Mouse (Mus musculus): ENCODE measurements around the gene Olfr220.

Olfr220 gene

DNA sequence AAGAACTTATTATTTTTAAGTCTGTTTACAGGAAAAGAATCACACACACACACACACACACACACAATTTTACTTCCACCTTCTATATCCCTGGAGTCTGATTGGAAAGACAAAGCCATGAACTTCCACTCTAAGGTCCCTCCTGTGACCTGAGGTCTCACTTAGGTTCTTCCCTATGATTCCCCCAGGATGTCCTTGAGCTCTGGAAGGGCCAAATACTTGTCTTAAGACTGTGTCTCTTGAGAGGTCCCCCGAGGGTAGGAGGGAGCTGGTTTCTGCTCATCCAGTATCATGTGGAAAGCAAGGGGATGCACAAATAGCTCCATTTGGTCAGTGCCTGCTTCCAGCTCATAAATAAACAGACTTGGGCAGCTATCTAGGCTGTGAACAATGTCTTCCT, at the start of gene Olfr220:
TSS of gene Olfr220 (plus strand) at position 301 of the 400 bp plus-strand sequence.
- in situ Hi-C loops (cut with MboI, MseI), result no loop called here

DNA sequence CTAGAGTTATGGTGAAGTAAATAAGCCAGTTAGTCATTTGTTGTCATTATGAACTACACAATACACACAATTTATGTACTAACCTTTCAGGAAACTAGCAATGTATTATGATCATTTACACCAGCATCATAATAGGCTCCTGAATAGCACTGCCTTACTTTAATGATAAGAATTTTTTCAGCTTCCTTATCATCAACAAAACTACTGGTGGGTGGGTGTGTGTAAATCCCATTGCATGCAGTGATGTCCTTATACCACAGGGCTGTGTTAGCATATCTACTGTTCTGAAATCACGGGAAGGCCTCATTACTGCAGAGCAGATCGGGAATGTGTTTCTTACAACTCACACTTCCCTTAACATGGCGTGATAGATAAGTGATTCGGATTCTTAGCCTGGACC, 18.9 kb upstream of the Olfr220 start:
- in situ Hi-C loops (cut with MboI, MseI), result no loop called here

DNA sequence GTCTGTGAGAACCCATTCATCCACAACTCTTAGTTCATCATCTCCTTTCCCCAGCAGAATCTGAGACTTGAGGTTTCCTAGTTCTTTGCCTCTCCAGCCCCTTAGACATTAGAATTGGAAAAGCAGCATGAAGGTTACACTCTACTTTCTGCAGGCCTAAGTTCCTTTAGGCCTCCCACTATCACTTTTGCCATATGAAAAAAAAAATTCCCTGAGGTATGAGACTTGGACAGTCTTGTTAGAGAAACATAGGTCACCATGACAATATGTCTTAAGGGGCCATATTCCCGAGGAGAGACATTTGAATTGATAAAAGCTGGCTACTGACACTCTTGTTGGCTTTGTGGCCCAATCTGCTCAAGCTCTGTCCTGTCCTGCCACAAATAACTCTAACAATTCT, 18.1 kb upstream of the Olfr220 start, which contains the start of gene Olfr414:
TSS of gene Olfr414 (plus strand) at position 301 of the 400 bp plus-strand sequence.
- in situ Hi-C loops (cut with MboI, MseI), result no loop called here

DNA sequence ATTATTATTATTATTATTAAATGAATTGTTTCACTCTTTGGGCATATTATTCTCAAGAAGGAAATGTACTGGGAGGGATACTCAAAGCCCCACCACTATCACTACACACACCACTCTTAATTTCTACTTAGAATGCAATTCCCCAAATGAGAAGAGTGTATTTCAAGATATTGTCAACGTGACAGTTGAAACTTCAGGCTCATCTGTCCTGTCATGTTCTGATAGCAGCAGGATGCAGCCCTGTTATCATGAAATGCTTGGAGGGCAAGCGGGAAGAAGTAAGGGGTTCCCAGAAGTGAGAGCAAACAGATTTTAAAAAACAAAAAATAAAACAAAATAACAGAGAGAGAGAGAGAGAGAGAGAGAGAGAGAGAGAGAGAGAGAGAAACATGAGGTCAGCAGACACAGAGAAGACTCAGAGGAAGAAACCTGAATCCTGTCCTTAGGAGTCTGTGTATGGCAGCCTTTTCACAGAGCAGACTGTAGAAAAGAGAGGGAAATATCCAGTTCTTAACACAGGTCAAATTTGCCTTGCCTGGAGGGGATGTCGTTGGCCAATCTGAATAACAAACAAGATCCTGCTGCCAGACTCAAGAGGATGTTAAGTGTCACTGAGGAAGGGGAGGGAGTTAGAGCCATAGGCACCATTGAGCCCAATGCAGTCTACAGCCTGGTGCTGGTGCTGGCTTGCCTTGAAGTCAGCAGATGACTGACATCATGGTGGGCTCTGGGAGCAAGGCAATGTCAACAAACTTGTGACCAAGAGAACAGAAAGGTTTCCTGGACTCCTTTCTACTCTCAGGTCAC, 15.5 kb upstream of the Olfr220 start:
- in situ Hi-C loops (cut with MboI, MseI), result no loop called here

DNA sequence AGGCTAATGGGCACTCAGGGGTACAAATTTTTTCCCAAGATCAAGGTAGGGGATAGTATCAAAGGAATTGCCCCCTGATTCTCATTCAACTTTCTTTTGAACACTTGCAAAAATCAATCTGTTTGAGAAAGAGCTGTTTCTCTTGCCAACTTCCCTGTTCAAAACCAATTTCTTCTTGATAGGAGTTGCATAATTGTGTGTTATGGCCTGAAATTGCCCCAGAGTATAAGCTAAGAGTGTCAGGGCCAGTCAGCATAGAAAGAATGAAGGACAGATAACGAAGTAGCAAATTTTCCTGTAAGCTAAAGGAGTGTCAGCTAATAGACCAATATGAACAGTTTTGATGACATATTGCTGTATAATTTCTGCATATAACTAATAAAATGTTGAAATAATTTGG, 14.5 kb upstream of the Olfr220 start:
- in situ Hi-C loops (cut with MboI, MseI), result no loop called here

DNA sequence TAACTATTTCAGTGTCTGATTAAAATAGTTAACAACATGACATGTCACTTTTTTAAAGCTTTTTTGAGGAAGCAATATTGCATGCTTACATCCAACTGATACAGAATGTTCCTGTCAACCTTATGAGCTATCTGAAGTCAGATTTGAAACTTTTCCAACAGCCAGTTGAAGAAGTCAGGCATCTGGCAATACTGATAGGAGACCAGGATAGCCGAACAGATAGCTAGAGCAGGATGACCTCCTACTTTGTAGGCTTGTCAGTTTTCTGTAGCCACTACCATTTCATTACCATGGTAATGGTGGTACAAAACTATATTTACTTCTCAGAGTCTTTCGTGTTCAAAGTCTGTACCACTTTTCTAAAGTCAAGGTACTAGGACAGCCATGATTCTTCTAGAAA, 13.5 kb upstream of the Olfr220 start:
- in situ Hi-C loops (cut with MboI, MseI), result no loop called here

DNA sequence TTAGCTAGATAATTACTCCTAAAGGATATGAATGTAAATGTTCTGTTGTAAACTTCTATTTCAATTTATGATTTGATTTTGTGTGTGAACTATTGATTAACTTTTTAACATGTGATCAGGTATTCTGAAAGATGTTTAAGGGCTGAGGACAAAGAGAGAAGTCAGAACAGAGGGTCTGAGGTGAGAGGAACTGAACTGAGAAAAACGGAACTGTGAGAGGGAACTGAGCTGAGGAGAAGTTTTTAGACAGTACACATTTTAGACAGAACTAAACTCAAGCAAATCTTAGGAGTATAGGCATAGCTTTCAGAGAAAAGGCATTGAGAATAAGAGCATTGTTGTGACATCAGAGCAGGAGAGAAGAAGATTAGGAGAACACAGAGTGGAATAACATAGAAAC, 7.8 kb upstream of the Olfr220 start:
- in situ Hi-C loops (cut with MboI, MseI), result no loop called here

DNA sequence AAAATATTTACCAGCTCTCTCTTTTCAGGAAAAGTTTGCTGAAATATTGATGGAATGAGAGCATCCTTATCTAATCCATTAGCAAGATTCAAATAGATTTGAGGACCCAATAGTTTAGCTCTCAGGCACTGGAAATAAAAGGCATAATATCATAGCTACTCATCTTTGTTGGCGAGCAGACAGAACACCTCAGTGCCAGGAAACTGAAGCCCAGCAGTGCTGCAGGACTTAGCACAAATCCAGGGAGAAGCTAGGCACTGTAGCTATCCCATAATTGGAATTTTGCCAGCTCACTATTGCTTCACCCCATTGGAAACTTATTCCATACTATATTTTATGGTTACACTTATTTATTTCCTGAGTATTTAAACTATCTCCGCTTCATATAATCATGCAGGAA, 13.2 kb downstream of the Olfr220 start:
- in situ Hi-C loops (cut with MboI, MseI), result no loop called here

DNA sequence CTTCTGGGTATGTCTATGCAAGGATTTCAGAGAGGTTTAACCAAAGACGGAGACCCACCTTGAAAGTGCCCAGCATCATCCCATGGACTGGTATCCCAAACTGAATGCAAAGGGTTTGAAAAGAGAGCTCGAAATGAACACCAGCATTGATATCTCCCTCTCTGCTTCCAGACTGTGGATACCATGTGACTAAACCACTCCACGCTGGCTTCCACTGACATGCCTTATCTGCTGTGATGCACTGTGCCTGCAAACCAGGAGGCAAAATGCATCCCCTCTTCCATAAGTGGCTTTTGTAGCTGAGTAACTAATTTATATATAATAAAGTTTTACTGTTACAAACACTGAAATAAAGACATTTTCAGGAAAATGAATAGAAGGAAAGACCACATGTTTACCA, 23.5 kb downstream of the Olfr220 start:
- in situ Hi-C loops (cut with MboI, MseI), result loop anchor here (5.0 to 10.0 kb wide), 3 partner anchors 621 to 1131 kb away; partner anchors contain the start of gene Ackr1

DNA sequence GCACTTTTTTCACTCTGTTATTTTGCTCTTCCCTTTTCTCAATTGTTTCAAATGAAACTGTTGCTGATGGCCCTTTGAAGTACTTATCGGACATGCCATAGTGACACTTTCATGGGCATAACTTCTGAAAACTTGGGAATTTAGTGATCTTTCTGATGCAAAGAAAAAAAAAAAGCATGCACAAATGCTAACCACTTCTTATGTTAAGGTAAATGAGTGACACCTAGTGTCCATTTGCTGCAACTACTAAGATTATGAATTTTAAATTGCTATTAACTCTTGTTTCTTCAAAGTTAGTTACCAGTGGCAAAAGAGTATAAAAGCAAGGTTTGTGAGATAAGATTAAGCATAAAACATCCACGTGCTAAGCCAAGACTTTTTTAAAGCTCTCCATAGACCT, 24.4 kb downstream of the Olfr220 start:
- in situ Hi-C loops (cut with MboI, MseI), result loop anchor here (5.0 to 10.0 kb wide), 3 partner anchors 621 to 1131 kb away; partner anchors contain the start of gene Ackr1

DNA sequence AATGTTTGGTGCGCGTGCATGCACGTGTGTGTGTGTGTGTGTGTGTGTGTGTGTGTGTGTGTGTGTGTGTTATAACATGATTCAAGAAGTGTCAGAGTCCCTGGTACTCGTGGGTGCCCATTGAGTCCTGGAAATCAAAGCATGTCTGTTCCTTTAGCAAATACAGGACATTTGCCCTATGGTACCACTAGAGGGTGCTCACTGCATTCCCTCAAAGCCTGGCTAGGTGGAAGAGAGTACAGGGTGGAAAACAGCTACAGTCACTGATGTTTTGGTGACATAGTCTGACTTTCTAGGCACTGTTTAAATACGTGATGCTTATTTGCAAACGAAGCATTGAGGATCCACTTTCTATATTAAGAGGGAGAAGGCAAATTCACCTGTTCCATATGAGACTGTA, 27.9 kb downstream of the Olfr220 start:
- in situ Hi-C loops (cut with MboI, MseI), result loop anchor here (5.0 to 10.0 kb wide), 3 partner anchors 625 to 1135 kb away; partner anchors contain the start of gene Ackr1

DNA sequence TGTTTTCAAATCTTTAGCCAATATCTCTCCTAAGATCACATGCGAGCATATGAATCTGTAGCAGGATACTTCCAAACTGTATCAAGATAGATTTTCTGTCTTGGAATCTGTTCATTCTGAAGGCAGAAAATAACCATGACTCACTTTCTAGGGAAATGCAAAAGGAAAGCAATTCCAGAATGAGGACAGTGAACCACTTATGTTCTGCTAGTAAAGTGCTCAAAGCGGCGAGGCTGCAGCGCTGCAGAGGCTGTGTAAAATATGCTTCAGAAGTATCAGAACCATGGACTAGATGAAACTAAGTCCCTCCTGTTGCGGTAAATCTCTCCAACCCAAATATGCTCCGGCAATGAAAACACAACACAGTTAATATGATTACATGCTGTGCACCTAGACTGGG, 40.7 kb downstream of the Olfr220 start:
- in situ Hi-C loops (cut with MboI, MseI), result no loop called here

DNA sequence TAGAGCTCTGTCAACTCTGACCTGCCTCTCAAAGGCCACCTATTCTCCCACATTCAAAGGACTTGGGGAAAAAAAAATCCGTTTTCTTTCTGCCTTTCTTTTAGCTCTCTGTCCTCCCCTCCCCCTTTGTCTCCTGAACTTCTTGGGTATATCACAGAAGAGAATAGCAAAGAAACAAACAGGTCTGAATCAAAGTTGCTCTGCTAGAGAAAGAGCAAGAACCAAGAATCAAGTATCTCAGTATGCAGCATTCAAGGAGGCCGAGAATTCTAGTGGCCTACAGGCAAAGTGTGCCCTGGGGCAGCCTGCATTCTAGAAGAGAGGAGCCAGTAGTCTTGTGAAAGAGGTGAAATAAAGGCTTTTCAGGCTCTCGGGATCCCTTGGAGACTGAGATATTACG, 58.2 kb downstream of the Olfr220 start:
- in situ Hi-C loops (cut with MboI, MseI), result no loop called here
